Mouse (Mus musculus) natural killer cell, adult 2 months (primary cell): ENCODE measurements at regions not wholly inside any gene's neighbourhood (a gene's known extent, or its start where the extent isn't known, plus 50 kb on each side); places are given as distances from the start of the nearest gene placed in this dataset.

Source experiments
- DNase-seq, 2 experiments: peaks; one replicate each; pipeline ENCODE4 v3.0.0; 2022; ENCODE audit warnings: low spot score in 2 of 2

DNA sequence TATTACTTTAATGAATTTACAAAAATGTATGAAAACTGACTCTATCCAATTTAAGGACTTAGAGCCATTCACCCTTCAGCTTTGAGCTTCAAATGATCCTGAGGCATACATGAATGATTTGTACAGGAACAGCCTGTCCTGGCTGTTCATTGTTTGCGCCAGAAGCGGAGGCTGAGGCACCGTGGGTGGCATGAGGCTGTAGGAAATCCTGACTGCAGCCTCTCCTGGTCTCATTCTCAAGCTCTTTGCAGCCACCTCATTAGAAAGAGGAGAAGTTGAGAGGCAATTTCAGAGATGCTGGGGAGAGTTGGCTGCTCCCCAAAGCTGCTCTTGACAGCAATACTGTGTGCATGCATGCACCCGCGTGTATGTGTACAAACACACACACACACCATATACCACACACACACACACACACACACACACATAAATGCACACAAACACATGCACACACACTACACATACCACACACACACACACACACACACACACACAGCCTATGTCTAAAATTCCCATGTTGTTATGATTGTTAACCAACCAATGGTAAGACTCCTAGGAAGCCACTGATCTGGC lies 434.9 kb upstream of the Btbd3 start:
- no peak for DNase-seq

- no peak for DNase-seq
Observed at GRCm38 (mm10) chr2:137814945-137815344, 441.4 kb upstream of the Btbd3 start.

GRCm38 (mm10) chr2:137808401-137809230 lies 447.7 kb upstream of the Btbd3 start:
- DNase-seq = no peak

GRCm38 (mm10) chr2:137807594-137808295 lies 448.6 kb upstream of the Btbd3 start:
- no peak for DNase-seq

GRCm38 (mm10) chr2:137794841-137795240 lies 461.5 kb upstream of the Btbd3 start:
- no peak for DNase-seq

- DNase-seq = no peak
Observed at GRCm38 (mm10) chr2:137784091-137784490, 472.3 kb upstream of the Btbd3 start.

DNA sequence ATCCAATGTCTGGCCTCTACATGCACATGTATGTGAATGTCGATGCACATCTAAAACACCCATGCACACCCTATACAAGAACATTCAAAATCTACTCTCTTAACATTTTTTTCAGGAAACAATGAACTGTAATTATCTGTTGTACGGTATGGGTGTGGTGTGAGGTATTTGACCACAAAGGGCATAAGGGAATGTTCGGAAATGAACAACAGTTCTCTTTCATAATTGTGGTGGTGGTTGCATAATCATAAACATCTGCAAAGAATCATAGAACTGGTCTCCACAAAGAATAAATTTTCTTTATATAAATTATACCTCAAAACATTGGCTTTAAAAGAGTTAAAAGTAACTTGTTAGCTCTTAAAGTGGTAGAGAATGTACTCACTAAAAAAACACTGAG lies 478.9 kb upstream of the Btbd3 start:
- DNase-seq = no peak

GRCm38 (mm10) chr2:137764785-137765184 lies 491.6 kb upstream of the Btbd3 start:
- DNase-seq = no peak

- no peak for DNase-seq
Observed at GRCm38 (mm10) chr2:137759455-137759854, 496.9 kb upstream of the Btbd3 start.

GRCm38 (mm10) chr2:137758389-137758788 lies 498.0 kb upstream of the Btbd3 start:
- no peak for DNase-seq

- no peak for DNase-seq
Observed at GRCm38 (mm10) chr2:137757231-137758212, 498.8 kb upstream of the Btbd3 start.

DNA sequence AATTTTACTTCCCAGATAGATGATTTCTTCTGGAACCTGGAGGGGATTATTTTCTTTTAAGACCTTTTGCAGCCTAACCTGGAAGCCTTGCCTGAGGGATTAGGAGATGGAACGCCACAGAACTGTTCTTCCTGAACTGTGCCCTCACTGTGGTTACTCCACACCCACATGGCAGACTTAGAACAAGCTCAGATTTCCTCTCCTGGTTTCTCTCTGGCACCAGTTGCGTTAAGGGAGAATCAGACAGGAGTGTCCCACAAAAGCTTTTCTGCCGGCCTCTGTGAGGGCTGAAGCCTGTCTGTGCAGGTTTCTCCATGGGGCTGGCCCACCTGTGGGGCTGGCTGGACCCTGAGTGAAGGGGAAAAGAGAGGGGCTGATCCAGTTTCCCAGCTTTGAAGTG lies 500.1 kb upstream of the Btbd3 start:
- DNase-seq = no peak

DNA sequence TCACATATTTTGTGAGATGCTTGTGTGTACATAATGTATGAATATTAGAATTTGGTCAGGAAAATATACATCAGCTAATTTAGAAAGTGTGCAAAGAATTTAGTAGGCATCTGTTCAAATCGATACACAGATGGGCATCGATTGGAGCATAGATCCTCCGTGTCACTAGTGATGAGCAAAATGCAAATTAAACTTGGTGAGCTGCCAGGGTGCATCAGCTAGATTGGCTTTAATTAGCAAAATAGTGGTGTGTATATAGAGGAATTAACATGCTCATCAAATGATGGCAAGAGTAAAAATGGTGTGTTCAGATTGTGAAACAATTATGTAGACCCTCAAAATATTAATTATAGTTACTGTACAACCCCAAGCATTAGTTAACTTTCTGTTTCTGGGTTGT lies 501.9 kb upstream of the Btbd3 start:
- DNase-seq = no peak

DNA sequence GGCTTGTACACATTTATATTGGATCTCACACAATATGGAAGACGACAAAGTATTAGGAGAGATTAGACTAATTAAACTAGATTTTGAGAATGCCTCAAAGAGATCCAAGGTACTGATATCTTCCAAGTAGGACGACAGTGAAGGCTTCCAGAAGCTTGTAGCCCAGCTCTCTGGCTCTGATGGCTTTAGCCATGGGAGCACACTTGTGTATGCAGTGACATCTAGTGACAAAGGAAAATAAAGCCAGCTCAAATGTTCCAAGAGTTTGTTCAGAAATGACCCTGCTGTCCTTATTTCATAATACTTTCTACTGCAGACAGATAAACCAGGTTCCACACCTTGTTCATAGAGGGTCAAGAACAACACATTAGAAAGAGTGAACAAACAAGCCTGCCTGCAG lies 524.0 kb upstream of the Btbd3 start:
- no peak for DNase-seq

- no peak for DNase-seq
Observed at GRCm38 (mm10) chr2:137730472-137730931, 525.9 kb upstream of the Btbd3 start.

GRCm38 (mm10) chr2:137729871-137730270 lies 526.5 kb upstream of the Btbd3 start:
- DNase-seq = no peak

- DNase-seq = no peak
Observed at GRCm38 (mm10) chr2:137729207-137729606, 527.2 kb upstream of the Btbd3 start.

DNA sequence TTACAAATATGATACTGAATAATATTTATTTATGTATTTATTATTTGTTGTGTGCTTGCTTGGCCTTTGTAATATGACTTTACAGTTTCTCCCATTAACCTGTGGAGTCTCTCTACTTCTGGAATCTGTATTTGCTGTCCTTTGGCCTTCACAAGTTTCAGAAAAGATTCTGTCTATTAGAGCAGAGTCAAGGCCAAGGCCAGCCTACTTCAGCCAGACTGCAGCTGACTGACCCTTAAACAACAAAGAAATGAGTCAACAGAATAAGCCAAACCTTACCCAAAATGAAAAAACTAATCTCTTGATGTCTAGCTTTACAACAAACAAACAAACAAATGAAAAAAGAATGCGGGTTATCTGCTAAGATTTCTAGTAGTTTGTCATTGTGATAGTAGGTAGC lies 532.7 kb upstream of the Btbd3 start:
- no peak for DNase-seq

GRCm38 (mm10) chr2:137721767-137722424 lies 534.5 kb upstream of the Btbd3 start:
- no peak for DNase-seq

DNA sequence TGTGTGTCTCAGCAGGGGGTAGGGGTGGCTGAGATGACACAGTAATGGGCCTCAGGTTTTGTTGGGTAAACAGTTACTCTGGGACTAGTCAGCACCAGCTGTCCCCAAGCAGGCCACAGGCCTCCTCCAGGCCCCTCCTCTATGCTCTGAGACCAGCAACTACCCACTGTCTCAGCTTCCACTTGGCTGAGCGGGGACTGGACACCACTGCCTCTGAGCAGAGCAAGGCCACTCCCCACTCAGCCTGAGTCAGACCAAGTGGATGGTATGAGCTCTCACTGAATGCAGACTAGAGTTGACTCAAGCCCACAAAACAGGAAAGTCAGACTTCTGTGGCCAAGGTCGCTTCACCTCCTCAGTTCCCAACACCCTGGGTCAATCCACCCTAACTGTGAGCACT lies 540.5 kb upstream of the Btbd3 start:
- no peak for DNase-seq

DNA sequence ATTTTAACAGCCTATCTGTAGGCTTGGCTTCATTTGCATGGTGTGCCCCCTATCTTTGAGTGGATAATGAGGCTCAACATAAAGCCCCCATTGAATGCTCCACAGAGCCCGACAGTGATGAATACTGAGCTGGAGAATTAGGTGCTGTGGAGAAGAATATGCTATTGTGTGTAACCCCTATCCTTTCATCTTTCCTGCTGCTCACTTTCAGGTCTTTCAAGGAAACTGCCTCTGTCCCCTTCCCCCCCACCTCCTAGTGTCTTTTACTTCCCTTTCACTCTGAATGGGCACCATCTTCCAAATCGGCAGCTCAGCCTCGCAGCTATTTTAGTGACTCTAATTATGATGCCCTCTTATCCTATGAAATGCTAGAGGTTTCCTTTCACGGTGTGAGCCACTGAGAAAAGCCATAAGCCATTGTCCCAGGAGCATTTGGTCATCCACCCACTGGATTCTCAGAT lies 549.8 kb upstream of the Btbd3 start:
- no peak for DNase-seq
